In the genomic region with DNA sequence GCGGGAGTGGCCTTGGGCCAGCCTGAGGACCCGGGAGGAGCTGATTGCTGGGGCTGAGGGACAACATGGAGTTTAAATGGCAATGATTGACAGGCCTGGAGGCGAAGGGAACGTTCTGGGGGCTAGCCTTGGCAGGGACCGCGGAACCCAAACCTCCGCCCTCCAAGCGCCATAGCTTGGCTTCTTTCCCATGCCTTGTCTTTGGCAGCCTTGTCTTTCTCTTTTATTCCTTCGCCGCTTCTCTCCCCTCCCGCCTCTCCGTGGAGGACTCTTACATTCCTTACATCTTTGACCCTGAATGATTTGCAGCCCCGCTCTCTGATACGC, we compare ENCODE assay signal across 8 mouse cellular contexts. TPM values are rescaled to one million over a fixed set of nuclear protein-coding genes. Genes with fewer than 3 reads are reported as not detected.
DNase-seq lines count a peak whose midpoint lies in the region; ATAC-seq and TF ChIP-seq lines count a peak whose summit lies in the region.

No protein-coding gene starts in this region.

- no peak for TF ChIP-seq POLR2A in limb, embryonic 14.5 days (IDR thresholded peaks at IDR 0.05; ENCODE audit: borderline replicate concordance, extremely low read depth, insufficient read depth, insufficient read length)
- TF ChIP-seq POLR2A in myocyte (IDR thresholded peaks at IDR 0.05; ENCODE audit: insufficient read length, low read depth): no peak

- WGBS in heart, embryonic 14.5 days: under 1% methylated on average over 14 of the region's 14 CpGs
- 2% methylated on average over 14 of the region's 14 CpGs for WGBS in limb, embryonic 14.5 days

- peaks cover 39% of the 10 kb centered on the region for H3K79me2 ChIP-seq in myocyte (ENCODE audit: control insufficient read depth, insufficient read depth)

- H3K9me3 ChIP-seq in heart, embryonic 14.5 days (ENCODE audit: control insufficient read depth, low read length): no peaks in the 10 kb centered on the region
- H3K9me3 ChIP-seq in limb, embryonic 14.5 days (ENCODE audit: control insufficient read depth, low read length): no peaks in the 10 kb centered on the region

- H3K36me3 ChIP-seq in heart, embryonic 14.5 days (ENCODE audit: control insufficient read depth, insufficient read depth, low read length): peaks cover 49% of the 10 kb centered on the region
- peaks cover 39% of the 10 kb centered on the region for H3K36me3 ChIP-seq in limb, embryonic 14.5 days (ENCODE audit: control insufficient read depth, insufficient read depth, low read length)
- peaks cover 18% of the 10 kb centered on the region for H3K36me3 ChIP-seq in myocyte (ENCODE audit: control insufficient read depth, insufficient read depth)

- H3K4me1 ChIP-seq in heart, embryonic 14.5 days (ENCODE audit: control insufficient read depth in 2 of 2, insufficient read depth in 2 of 2, low read length in 2 of 2): peaks cover 10 to 30% of the 10 kb centered on the region in 2 experiments
- peaks cover 24% of the 10 kb centered on the region for H3K4me1 ChIP-seq in limb, embryonic 14.5 days (ENCODE audit: control insufficient read depth, insufficient read depth, low read length)

- H3K9ac ChIP-seq in heart, embryonic 14.5 days (ENCODE audit: low read length): peak overlapping the region; percentile 73
- H3K9ac ChIP-seq in limb, embryonic 14.5 days (ENCODE audit: low read depth, low read length, severe bottlenecking): peak overlapping the region; percentile 70

- no peak for ATAC-seq in cerebellum, adult (ENCODE audit: insufficient number of reproducible peaks, low FRiP score, low TSS enrichment)
- ATAC-seq in heart, embryonic 14.5 days (ENCODE audit: insufficient number of reproducible peaks, insufficient read depth, low FRiP score, low read depth): no peak
- no peak for ATAC-seq in limb, embryonic 14.5 days (ENCODE audit: low FRiP score, low read depth)

- H3K27ac ChIP-seq in heart, embryonic 14.5 days (replicated peaks in 1 of 2; ENCODE audit: control insufficient read depth in 1 of 2, insufficient read depth in 1 of 2, low read depth in 2 of 2, low read length in 2 of 2): peak overlapping the region; percentile 72 to 92
- H3K27ac ChIP-seq in limb, embryonic 14.5 days (replicated peaks; ENCODE audit: low read depth, low read length): peak overlapping the region; percentile 89

- peak overlapping the region; percentile 80 to 82 for H3K4me3 ChIP-seq in heart, embryonic 14.5 days (ENCODE audit: control insufficient read depth in 1 of 2, insufficient read depth in 1 of 2, low read depth in 1 of 2, low read length in 2 of 2)
- peak overlapping the region; percentile 72 for H3K4me3 ChIP-seq in limb, embryonic 14.5 days (replicated peaks; ENCODE audit: low read length)
- H3K4me3 ChIP-seq in myocyte: peak overlapping the region; percentile 96

- H3K27me3 ChIP-seq in heart, embryonic 14.5 days (ENCODE audit: control insufficient read depth, insufficient read depth, low read length): no peaks in the 10 kb centered on the region
- no peaks in the 10 kb centered on the region for H3K27me3 ChIP-seq in limb, embryonic 14.5 days (ENCODE audit: control insufficient read depth, insufficient read depth, low read length)
- no peaks in the 10 kb centered on the region for H3K27me3 ChIP-seq in myocyte (ENCODE audit: control insufficient read depth, insufficient read depth, insufficient read length)

- peak overlapping the region; percentile 64 for H3ac ChIP-seq in myocyte (ENCODE audit: control insufficient read depth, insufficient read length)

- H3K4me2 ChIP-seq in heart, embryonic 14.5 days (ENCODE audit: low read length): peak overlapping the region; percentile 94
- H3K4me2 ChIP-seq in limb, embryonic 14.5 days (replicated peaks; ENCODE audit: low read depth, low read length, severe bottlenecking): peak overlapping the region; percentile 97
- H3K4me2 ChIP-seq in myocyte (ENCODE audit: low read depth): peak overlapping the region; percentile 96

- DNase-seq in cerebellum, adult 18-20 months: peak; percentile 45 to 48
- peak; percentile 51 for DNase-seq in thymus, postnatal 4 days
- DNase-seq in thymus, postnatal 36 days: no peak
- peak; percentile 58 for DNase-seq in limb, embryonic 14.5 days (ENCODE audit: low spot score)
- DNase-seq in frontal cortex, postnatal 10 days (ENCODE audit: low spot score in 2 of 2): no peak

TF ChIP-seq in myocyte, 11 proteins besides CTCF, POLR2A, EP300 and RAD21:
- TF ChIP-seq SRF (IDR thresholded peaks at IDR 0.05; ENCODE audit: control insufficient read depth, insufficient read length, low read depth) (no peak), TCF12 (IDR thresholded peaks at IDR 0.05; ENCODE audit: insufficient read depth, poor library complexity, severe bottlenecking) (no peak), USF1 (IDR thresholded peaks at IDR 0.05; ENCODE audit: low read depth) (no peak), POLR2AphosphoS2 (IDR thresholded peaks at IDR 0.05; ENCODE audit: insufficient read length, low read depth) (no peak), MYOD1 (IDR thresholded peaks at IDR 0.05; ENCODE audit: control insufficient read depth in 1 of 3, insufficient read length in 2 of 3, low read depth in 2 of 3) (no peak), MAX (IDR thresholded peaks at IDR 0.05; ENCODE audit: low read depth) (no peak), E2F4 (IDR thresholded peaks at IDR 0.05; ENCODE audit: insufficient read depth) (no peak), CEBPB (IDR thresholded peaks at IDR 0.05; ENCODE audit: insufficient read depth, poor library complexity, severe bottlenecking) (no peak), MYOG (IDR thresholded peaks at IDR 0.05; ENCODE audit: control insufficient read depth in 1 of 3, insufficient read depth in 1 of 3, insufficient read length in 2 of 3, low read depth in 2 of 3) (no peak), REST (IDR thresholded peaks at IDR 0.05; ENCODE audit: insufficient read depth, insufficient read length) (no peak), TCF3 (IDR thresholded peaks at IDR 0.05; ENCODE audit: insufficient read length, low read depth) (no peak)

RNA-seq across cellular contexts. Expression of a gene that starts 0.6 kb away (rescaled TPM):
- polyA plus RNA-seq in heart, embryonic 14.5 days (2014; fragmentation: Nextera tagmentation; extraction: Ambion mirVana): 23.7 and 24.6 TPM in 2 replicates
- 37.0 and 38.1 TPM in 2 replicates for polyA plus RNA-seq in limb, embryonic 14.5 days (2012; rRNA removed)
- 35.7 and 36.1 TPM in 2 replicates for polyA plus RNA-seq in limb, embryonic 14.5 days (2014; fragmentation: Nextera tagmentation; extraction: Ambion mirVana)
- polyA plus RNA-seq in myocyte (2012; fragmentation: generic; extraction: Trizol): 35.2 TPM

RNA-seq across cellular contexts. Expression of a gene that starts 0.7 kb away (rescaled TPM):
- polyA plus RNA-seq in heart, embryonic 14.5 days (2014; fragmentation: Nextera tagmentation; extraction: Ambion mirVana): 64.5 and 66.6 TPM in 2 replicates
- 38.9 and 42.3 TPM in 2 replicates for polyA plus RNA-seq in limb, embryonic 14.5 days (2012; rRNA removed)
- 68.6 and 71.9 TPM in 2 replicates for polyA plus RNA-seq in limb, embryonic 14.5 days (2014; fragmentation: Nextera tagmentation; extraction: Ambion mirVana)
- 115 TPM for polyA plus RNA-seq in myocyte (2012; fragmentation: generic; extraction: Trizol)

RNA-seq across cellular contexts. Expression of a gene that starts 11.0 kb away (rescaled TPM):
- polyA plus RNA-seq in heart, embryonic 14.5 days (2014; fragmentation: Nextera tagmentation; extraction: Ambion mirVana): not detected in 2 replicates
- 0.39 and 0.55 TPM in 2 replicates for polyA plus RNA-seq in limb, embryonic 14.5 days (2012; rRNA removed)
- 0.14 TPM in 1 of 2 replicates, not detected in the other for polyA plus RNA-seq in limb, embryonic 14.5 days (2014; fragmentation: Nextera tagmentation; extraction: Ambion mirVana)
- not detected for polyA plus RNA-seq in myocyte (2012; fragmentation: generic; extraction: Trizol)

RNA-seq across cellular contexts. Expression of a gene that starts 35.1 kb away (rescaled TPM):
- polyA plus RNA-seq in heart, embryonic 14.5 days (2014; fragmentation: Nextera tagmentation; extraction: Ambion mirVana): 7.9 and 9.9 TPM in 2 replicates
- polyA plus RNA-seq in limb, embryonic 14.5 days (2012; rRNA removed): 50.7 and 59.8 TPM in 2 replicates
- polyA plus RNA-seq in limb, embryonic 14.5 days (2014; fragmentation: Nextera tagmentation; extraction: Ambion mirVana): 11.3 and 11.9 TPM in 2 replicates
- 30.8 TPM for polyA plus RNA-seq in myocyte (2012; fragmentation: generic; extraction: Trizol)

RNA-seq across cellular contexts. Expression of a gene that starts 43.2 kb away (rescaled TPM):
- polyA plus RNA-seq in heart, embryonic 14.5 days (2014; fragmentation: Nextera tagmentation; extraction: Ambion mirVana): 23.5 TPM in 2 replicates
- polyA plus RNA-seq in limb, embryonic 14.5 days (2012; rRNA removed): 38.9 and 43.5 TPM in 2 replicates
- 19.4 and 21.5 TPM in 2 replicates for polyA plus RNA-seq in limb, embryonic 14.5 days (2014; fragmentation: Nextera tagmentation; extraction: Ambion mirVana)
- 61.2 TPM for polyA plus RNA-seq in myocyte (2012; fragmentation: generic; extraction: Trizol)

Comparison
In these comparisons a context has a peak if more than half of its experiments do, and no peak if none do; other contexts are left out.
1. DNase-seq: peak in cerebellum, adult 18-20 months (2 of 2), thymus, postnatal 4 days (single experiment) and limb, embryonic 14.5 days (single experiment); none in thymus, postnatal 36 days (0 of 2) and frontal cortex, postnatal 10 days (0 of 2).
2. Peak in every context shown above with its lines, with median percentiles within 50 percentile points of each other: H3K4me2 ChIP-seq and H3K4me3 ChIP-seq.